Mouse (Mus musculus) c-Kit-positive CD71-positive TER-119-negative erythroid progenitor cells, embryonic 14.5 days (primary cell): ENCODE results near the gene Ogn.
A peak's percentile ranks its signal among the peaks of the same experiment; 100 is the strongest.
"Not testable (repeated sequence)": the region's sequence is repeated elsewhere in the genome, so short reads cannot be mapped to it uniquely, and the experiment has no call there.

Experiments used
- DNase-seq: peaks from one replicate; pipeline ENCODE4 v3.0.0-alpha.2; 2013; ENCODE audit warnings: low read depth

The Ogn gene

DNA sequence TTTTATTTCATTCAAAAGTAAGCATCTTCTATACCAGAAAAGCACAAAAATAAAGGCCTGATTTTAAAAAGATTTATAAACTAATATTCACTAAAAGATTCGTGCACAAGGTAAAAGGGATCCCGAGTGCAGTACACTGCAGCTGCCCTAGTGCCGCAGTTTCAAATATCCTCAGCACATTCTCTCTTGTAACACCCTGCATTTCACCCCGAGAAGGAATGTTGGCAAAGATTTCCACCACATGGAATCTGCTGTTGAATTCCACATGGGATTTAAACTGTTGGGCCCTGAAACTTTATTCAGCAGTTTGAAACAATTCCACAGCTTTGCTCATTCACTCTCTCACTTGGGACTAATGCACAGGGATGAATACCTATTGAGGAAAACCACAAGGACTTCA is at the start of gene Ogn:
TSS of gene Ogn (plus strand) at position 333 of the 400 bp plus-strand sequence.
- no peak for DNase-seq

DNA sequence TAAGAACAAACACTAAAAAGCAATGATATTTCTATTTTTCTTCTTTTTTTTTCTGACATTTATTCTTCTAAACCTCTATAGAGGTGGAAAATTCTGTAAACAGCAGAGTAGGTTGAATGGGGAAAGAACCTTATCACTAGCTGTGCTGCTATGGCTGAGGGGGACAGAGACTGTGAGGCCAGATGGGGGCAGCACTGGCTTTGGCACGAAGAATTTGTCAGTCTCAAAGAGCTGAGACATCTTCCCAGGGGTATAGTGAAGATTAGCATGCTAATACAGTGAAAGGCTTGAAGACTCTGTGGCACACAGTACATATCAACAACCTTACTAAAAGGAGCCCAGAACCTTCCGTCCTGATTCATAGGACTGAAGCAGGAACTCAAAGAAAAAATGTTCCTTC is 48.7 kb upstream of the Ogn start:
- DNase-seq = peak; percentile 55

DNA sequence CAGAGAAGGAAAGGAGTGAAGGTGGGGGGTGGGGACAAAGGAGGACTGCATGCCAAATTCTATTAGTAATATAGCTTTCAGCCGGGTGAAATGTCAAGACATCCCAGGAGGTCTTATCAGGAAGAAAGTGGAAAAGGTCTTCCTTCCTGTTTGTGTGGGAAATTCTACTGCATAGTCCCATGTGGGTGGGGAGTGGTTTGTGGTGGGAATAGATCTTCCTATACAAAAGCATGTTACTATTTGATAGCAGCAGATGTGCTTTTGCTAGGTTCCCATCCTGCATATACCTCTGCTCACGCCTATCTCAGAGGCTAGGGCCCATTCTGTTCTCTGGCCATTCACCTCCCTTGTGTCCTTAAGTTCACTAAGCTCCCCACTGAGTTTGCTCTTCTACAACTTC is 47.0 kb upstream of the Ogn start:
- DNase-seq = no peak

DNA sequence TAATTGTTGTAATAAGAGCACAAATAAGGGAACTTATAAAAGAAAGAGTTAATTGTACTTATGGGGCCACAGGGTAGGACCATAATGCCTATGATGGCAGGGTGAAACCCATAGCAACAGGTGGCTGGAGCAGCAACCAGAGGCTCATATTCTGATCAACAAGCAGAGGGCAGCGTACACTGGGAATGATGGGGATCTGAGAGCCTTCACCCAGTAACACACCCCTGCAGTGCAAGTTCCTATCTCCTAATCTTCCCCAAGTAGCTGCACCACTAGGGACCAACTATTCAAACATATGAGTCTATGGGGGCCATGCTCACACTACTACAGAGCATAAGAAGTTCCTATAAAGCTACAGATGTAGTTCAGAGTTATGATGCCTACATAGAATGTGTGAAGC is 43.5 kb upstream of the Ogn start:
- no peak for DNase-seq

DNA sequence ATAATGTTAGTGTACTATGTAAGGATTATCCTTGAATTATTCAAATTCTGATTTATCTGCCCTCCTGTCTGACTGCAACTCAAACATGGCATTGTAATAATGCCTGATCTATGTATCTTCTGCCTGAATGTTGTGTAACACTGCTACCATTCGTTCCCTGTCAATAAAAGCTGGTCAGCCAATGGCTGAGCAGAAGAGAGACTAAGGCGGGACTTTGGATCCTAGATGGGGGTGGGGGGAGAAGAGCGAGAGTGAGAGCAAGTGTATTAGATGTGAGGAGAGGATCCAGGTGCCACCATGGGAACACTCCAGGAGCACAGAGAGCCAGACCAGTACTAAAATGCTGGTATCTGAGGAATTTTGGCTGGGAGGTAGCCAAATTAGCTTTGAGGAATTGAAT is 37.5 kb upstream of the Ogn start:
- DNase-seq = no peak

DNA sequence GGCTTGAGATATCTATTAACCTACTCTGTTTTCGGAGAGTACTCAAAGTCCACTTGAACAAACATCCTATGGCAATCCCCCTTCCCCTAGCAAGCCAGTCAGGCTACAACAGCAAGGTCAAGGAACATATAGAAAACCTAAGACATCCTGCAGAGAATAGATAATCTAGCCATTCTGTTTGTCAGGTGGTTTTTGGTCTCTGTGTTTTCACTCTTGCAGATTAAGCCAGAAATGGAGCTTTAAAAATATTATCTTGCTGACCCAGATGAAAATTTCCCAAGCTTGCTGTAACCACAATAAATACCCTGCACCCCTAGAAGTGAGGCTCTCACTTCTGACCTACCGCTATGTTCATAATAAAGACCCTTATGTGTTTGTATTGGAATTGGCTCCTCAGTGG is 36.4 kb upstream of the Ogn start:
- peak; percentile 75 for DNase-seq

DNA sequence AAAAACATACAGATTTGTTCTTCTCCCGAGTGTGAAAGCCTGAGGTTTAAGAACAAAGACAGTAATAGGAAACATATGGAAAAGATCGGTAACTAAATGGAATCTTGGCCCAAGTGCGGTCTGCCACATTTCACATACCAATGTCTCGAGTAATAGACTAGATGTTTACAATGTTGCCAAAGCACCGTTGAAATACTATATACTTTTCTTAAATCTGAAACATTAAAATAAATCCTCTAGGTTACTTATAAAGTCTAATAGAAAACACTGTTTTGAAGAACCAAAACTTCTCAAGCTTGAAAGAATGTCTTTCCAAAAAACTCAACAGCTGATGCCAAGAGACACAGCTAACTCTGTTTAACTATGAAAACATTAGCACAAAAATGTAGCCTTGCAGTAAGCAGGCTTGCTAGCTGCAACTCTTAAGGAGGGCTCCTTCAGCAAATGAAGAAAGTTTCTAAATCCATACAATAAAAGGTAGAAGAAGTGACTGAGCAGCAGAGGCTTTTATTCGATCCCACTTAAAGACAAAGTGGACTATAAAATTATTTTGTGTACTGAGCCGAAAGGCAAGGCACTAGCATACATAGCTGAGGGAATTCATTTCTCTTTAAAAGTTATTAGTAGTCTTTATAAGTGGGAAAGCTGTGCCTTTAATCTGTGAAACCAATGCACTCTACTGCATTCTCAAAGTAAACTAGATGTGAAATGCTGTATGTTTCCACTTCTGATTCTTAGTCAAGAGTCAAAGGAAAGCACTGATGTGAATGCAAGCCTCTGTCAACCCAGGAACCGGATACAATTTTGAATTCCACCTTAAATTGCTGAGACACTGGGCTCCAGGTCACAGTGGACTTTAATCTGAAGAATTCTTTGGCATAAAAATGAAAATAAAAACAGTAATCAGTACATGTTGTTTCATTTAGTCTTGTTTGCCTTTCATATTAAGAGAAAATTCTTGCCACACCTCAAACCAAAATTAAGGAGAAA is 26.0 kb upstream of the Ogn start, which contains the start of gene Omd:
TSS of gene Omd (plus strand) at position 922 of the 990 bp plus-strand sequence.
- DNase-seq = no peak

DNA sequence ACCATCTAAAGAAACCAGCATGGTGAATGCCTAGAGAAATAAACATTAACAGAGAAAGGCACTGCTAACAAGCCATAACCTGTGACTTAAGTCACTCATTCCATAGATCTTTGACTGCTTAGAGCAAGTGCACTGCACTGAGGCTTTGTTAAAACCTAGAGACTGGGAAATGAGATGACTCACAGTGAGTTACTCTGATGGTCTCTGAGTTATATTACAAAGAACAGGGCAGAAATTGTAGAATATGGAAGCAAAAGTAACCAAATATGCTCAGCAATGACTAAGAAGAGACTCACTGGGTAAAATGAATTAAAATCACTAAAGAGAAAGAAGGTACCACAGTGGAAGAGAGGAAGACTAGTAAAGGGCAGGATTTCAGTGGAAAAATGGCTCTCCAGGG is 24.0 kb upstream of the Ogn start:
- no peak for DNase-seq

DNA sequence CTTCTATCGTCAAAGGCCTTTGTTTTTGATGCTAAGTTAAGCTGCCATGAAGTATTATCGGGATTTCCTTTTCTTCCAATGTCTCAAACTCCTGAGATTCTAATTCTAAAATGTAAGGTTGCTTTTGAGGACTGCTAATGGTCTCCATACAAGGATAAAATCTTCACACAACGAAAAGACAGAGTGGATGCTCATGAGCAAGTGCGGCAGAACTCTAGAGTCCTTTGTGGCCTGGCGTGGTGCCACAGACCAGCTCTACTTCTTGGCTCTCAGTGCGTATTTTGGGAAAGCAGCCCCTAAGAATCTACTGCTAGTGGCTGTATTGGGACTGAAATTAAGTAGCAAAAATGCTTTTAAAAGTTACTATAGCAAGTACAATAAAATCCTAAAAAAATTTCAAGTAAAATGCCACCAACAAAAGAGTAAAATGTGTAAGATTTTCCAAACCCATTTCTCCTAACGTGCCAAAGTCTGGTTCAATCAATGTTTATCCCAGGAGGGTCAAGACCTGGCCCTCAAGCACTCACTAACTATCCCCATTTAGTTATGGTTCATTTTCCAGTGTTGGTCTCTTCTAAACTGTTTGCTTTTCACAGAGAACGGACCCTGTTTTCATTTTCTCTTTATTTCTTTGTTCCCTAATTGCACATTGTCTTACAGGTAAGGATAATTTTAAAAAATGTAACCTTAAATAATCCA is 23.4 kb upstream of the Ogn start:
- no peak for DNase-seq

DNA sequence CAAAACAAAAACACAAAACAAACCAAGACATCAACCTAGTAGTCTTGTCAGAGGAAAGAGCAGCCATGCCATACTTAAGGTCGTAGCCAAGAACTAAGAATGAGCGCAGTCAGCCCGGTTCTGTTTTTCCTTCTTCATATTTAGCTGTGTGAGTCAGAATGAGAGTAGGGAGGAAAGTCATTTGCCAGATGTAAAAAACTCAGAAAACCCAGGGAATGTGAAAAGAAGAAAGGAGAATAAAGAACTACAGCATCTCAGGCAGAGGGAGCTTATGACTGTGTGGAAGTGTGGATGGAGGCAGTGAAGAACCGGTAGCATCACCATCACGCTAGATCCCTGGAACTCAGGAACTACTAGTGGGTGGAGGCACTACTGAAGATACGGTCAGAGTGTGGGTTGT is 21.8 kb upstream of the Ogn start:
- no peak for DNase-seq

DNA sequence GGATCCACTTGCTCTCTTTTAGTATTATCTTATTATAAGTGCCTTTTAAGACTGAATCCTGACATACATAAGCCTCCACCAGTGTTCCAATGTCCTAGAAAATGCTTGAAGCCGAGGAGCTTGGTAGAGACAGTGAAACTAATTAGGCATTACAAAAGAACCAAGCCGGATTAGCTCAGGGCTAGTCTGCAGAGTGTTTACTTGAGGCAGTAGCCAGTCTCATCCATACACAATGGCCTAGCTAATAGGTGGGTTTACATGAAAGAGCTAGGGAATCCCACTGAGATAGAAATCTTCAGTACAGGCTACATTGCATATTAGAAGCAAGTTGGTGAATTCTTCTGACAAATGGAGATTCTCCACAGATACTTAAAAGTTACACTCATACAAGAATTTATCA is 5.3 kb upstream of the Ogn start:
- DNase-seq = not testable (repeated sequence)

DNA sequence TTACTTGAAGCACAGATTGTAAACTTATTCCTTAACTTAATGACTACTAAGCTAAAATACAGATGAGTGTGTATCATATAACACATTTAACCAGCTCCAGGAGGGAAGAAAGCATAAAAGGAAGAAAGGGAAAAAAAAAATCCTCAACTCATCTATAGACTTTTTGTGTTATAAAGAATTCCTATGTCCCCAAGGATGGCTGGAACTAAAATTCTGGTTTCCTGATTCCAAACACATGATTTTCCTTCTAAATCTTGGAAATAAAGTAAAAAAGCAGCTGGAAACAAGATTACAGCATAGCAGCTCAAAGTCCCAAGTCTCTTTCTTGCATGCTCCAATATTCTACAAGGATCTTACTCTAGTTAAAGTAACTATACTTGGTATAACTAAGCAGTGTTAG is 4.2 kb upstream of the Ogn start:
- no peak for DNase-seq

DNA sequence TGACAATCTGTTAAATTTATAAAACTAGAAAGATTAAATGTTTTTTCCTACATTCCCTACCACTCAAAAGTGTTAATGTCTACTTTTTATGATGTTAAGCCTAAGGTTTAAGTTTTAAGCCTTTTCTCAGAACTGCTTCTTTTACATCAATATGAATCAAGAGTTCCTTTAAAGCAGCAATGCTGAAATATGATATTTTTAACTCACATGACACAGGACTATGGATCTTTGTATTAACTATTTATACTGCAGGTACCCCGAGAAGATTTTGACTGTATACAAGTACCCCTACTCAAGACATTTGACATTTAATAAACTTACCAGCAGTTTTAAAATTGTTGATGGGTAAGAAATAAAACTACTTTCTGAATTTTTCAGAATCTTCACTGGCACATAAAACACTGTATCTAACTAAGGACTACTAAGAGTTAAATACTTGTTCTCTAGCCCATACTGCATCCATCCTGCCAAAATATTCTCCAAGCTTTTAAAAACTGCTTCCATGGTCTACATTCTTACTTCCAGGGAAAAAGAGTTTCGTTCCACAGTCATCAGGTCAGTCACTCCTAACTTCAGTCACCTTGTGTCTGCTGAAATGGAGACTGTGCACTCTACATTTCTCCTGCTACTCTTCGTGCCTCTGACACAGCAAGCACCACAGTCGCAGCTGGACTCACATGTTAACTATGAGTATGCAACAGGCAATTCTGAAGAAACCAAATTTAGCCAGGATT is 910 bp downstream of the Ogn start:
- no peak for DNase-seq

DNA sequence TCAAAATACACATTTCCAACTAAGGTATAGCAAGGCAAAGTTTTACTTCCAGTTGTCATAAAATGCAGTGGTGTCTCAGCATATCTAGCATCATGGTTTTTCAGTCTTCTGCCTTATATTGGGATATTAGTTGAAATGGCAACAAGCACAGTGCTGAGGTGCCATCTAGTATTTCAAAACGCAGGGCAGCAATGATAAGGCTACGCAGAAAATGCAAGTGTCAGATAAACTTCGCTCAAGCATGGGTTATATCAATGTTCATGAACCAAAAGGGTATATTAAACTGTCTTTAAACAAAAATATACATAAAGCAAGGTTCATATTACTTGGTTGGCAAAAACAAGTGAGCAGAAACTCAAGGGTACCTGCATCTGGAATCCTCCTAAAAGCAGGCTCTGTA is 9.2 kb downstream of the Ogn start:
- peak; percentile 32 for DNase-seq

DNA sequence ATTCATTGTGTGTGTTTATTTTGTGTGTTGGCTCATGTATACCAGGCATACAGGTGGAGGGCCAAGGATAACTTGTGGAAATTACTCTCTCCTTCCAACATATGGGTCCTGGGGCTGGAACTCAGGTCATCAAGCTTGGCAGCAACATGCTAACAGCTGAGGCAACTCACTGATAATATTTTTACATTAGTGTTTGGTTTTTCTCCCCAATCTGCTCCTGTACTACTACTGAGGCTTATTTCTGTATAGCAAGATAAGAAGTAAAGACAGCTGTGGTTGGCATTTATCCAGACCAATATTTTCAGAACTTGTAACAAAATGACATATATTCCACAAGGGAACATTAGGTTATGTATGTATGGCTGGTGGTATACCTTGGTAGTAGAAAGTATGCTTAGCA is 10.5 kb downstream of the Ogn start:
- peak; percentile 36 for DNase-seq

DNA sequence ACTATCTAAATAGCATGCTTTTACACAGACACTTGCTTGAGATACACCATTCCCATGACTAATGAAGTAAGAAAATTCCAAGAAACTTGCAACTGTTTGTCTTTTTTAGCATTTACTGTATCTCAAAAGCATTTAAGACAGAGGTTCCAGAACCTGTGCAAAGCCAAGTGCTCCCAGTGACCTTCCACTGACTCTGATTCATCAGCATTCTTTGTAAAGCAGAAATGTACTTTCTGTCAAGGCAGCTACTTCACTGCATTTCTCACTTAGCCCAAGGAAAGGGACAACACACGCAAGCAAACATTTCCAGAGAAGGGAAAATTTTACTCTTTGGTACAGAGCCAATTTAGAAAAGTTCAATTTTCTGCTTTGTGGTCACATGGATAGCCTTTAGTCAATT is 15.4 kb downstream of the Ogn start:
- no peak for DNase-seq

DNA sequence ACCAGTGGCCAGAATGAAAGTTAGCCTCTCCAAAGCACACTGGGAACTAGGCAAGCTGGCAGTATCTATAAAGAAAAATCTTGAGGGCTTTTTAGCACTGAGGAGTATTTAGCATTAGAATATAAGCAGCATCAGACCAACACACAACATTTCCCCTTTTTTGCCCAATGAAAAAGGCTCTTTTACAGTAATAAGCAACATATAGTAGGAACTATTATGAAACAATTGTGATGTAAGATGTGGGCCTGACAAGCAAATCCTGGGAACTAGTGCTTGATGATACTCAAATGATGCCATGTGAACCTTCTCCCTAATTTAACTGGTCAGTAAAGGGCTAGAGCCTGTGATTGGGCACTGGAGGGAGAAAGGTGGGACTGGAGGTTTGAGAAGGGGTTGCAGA is 20.3 kb downstream of the Ogn start:
- no peak for DNase-seq

DNA sequence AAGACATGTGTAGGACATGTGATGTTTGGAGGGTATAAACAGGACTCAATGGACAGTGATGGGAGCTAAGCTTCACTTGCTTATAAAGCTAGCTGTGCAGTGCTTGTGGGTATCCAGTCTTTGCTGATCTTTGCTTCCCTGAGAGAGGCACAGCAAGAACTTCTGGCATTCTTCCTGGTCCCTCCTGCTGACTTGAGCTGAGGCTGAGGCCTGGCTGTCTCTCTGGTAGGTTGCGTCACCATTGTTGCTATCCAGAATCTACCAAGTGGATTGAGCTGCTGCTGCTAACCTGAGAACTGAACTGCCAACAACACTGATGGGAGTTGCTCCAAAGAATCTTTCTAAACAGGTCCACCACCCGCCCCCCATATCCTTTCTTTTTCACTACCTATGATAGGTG is 21.2 kb downstream of the Ogn start:
- no peak for DNase-seq

DNA sequence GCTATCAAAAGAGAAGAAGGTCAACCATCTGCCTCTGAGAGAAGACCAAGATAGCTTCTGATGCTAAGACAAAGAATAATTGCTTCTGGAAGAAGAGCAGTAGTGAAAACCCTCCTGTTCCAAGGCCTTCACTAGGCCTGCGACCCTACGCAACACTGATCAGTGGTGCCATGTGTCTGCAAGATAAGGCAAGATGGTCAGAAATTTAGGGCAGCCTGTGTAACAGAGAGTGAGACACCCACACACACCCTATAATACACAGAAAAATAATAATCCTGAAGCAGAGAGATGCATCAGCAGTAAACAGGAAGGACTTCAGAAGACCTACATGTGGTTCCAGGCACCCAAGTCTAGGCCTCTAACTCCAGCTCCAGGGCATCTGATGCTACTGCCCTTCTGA is 32.1 kb downstream of the Ogn start:
- no peak for DNase-seq

DNA sequence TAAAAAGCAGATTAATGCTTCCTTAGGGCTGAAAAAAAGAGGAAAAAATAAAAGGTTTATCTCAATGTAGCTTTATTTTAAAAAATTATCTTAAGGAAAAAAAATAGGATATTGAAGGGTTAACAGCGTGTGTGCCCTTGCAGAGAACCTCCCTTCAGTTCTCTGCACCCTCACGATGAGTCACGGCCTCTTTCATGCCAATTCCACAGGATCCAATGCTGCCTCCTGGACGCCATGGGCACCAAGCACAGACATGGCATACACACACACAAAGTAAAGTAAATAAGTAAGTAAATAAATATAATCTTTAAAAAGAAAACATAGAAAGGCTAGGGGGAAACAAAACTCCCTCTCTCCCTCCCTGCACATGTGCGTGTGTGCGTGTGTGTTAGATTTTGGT is 34.8 kb downstream of the Ogn start:
- DNase-seq = no peak

DNA sequence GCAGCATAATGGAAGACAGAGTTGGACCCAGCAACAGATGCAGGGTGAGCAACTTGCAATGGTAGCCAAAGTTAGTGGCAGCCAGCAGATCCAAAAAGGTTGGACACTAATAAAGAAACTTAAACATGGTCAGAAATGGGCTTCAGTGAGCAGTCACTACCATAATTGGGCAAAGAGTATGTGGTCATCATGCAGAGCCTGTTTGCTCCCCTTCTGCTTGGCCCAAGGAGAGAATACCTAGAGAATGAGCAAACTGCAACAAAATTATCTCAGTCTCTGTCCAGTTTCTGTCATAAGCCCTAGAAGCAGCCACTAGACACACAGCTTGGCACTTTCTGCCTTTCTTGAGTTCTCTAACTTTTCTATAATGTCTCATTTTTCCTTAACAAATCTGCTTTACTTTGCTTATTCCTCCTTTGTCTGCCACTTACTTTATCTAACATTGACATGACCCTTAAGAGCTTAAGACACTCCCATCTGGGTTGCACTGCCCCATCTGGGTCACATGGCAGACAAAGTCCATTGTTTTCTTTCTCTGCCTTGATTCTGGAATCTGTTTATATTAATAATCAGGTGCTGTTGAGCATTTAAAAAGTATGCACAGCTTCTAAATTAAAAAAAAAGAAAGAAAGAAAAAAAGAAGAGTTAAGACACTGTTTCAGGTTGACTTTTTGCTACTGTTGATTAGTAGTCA is 36.0 kb downstream of the Ogn start:
- DNase-seq = no peak
